Mouse (Mus musculus): ENCODE data around the gene Myo1d.

Gene Myo1d

DNA sequence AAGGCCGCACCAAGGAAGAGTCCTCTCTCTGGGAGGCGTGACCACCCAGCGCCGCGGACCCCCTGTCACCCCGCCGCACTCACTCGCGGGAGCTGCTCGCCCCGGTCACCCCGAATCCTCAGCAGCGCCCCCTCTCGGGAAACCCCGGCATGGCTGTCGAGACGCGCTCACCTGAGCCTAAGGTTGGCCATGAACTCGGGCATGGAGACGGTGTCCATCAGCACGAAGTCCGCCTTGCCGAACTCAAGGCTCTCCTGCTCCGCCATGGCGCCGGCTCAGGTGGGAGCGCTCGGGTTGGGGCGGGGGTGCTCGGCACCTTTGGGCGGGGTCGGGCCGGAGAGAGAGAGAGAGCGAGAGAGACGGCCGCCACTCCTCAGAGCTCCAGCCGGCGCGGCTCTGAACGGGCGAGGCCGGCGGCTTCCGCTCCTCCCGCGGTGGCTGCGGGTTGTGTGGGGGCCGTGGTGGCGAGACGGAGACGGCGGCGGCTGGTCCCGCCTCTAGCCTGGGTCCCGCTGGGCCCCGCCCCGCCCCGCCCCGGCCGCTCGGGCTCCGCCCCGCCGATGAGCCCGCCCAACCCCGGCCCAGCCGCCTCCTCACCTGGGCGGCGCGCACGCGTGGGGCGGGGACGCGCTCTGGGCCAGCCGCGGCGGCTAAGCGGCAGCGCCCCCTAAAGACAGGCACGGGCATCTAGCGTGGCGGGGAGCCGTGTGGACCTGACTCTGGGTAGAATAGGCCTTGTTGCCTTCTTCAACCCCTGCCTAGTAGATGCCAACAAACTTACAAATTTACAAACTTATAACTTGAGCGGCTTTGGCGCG is at the start of gene Myo1d:
Gene Myo1d, minus strand, starts transcription at position 499 of the 818 bp plus-strand sequence.
- DNase-seq (ENCODE audit: low read depth): peak; percentile 91

DNA sequence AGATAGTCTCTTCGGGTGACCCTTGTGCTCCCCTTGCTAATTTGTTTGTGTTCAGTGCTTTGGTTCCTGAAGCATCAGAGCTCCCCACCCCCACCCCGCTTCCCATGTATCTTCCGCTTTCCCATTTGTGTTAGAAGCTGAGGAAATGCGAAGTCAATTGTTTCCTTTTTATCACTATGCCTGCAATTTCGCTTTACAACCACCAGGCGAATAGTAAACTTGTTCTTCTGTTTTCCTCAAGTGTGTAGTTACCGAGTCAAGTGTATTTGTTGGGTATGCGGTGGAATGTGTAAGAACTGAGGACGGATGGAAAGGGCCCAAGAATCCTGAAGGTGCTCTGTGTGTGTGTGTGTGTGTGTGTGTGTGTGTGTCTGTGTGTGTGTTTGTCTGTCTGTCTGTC is 42.0 kb upstream of the Myo1d start:
- DNase-seq (ENCODE audit: low read depth): no peak

DNA sequence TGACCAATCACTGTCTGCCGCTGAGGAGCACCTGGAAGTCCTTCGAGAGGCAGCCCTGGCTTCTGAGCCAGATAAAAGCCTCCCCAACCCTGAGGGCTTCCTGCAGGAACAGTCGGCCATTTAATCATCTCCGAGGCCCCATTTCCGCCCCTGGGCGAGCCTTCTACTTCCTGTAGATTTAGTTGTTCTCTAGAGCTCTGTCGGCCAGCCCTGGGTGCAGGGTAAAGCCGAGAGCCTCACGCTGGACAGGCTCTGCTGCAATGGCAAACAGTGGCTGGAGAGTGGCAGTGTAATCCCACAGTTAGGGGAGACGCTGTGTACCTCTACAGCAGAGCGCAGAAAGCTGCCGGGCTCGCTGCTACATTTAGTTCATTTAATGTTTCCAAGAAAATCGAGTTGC is 41.5 kb upstream of the Myo1d start:
- no peak for DNase-seq (ENCODE audit: low read depth)

DNA sequence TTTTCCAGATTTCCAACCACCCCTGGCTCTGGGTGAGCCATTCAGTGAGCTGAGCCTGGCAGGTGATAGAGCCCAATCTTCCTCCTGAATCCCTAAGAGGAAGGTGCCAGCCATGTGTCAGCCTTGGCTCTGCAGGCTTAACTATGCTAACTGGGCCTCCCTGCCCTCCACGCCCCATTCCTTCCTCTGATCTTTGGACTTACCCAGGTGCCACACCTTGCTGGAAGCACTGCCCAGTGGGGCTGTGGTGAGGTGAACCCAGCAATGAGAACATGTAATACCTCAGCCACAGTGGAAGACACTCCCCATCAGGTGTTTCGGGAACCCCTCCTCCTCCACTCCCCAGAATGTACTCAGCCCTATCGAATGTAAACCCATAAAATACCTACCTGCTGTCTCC is 40.3 kb upstream of the Myo1d start:
- DNase-seq (ENCODE audit: low read depth): no peak

DNA sequence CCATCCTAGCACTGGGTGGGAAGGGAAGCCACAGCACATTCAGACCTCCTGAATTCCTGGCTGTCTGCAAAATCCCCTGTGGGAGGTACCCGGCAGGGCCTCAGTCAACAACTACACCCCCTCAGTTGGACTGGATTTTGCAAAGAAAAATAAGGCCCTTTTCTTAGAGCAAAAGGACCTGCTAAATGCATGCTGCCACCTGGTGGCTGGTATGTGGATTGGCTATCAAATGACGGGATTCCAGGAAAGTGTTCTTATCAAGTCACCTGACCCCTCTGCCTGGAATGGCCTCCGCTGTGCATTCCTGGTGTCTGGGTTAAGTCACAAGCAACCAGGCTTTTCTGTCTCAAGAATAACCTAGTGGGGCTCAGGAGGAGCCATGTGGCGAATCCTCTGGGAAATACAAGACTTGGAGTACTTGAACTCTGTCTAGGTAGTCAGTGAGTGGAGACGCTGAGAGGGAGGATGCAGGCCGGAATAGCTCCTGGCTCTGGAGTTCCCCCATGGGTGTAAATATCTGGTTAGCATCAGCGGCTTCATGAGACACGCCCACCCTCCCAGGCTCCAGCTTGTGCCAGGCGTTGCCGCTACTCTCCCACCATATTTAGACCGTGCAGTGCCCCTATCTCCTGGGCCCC is 38.4 kb upstream of the Myo1d start:
- peak; percentile 70 for DNase-seq (ENCODE audit: low read depth)

DNA sequence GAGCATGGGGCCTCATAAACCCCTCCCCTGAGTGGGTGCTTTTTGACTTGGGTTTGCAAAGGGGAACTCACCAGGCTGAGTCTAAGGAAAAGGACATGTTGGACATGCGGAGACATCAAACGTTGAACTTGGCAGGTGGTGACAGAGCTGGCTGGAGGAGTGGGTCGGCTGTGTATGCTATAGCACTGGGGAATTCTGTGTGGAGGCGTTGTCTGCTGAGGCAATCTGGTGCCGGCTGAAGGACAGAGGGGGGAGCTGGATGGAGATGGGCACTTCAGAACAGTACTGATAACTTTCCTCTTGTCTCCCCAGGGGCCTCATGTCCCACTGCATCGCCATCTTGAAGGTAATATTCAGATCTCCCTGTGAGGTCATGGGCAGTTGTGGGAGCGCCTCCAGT is 35.5 kb upstream of the Myo1d start:
- no peak for DNase-seq (ENCODE audit: low read depth)

DNA sequence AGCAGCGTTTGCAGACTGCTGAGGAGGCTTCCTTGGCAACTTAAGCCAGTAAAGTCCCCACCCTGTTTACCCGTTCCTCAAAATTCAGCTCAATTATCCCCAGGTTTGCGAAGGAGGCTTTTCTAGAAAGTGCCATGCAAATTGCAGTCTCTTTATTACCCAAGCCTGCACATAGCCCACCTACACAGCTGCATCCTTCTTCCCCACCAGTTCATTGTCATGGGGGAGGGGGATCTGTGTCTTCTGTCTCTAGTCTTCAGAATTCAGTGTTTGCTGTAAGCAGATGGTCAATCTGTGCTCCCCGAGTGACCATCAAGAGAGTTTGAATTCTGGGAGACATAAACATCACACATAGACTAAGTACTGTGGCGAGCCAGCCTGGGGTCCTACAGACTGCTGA is 31.3 kb upstream of the Myo1d start:
- DNase-seq (ENCODE audit: low read depth): no peak

DNA sequence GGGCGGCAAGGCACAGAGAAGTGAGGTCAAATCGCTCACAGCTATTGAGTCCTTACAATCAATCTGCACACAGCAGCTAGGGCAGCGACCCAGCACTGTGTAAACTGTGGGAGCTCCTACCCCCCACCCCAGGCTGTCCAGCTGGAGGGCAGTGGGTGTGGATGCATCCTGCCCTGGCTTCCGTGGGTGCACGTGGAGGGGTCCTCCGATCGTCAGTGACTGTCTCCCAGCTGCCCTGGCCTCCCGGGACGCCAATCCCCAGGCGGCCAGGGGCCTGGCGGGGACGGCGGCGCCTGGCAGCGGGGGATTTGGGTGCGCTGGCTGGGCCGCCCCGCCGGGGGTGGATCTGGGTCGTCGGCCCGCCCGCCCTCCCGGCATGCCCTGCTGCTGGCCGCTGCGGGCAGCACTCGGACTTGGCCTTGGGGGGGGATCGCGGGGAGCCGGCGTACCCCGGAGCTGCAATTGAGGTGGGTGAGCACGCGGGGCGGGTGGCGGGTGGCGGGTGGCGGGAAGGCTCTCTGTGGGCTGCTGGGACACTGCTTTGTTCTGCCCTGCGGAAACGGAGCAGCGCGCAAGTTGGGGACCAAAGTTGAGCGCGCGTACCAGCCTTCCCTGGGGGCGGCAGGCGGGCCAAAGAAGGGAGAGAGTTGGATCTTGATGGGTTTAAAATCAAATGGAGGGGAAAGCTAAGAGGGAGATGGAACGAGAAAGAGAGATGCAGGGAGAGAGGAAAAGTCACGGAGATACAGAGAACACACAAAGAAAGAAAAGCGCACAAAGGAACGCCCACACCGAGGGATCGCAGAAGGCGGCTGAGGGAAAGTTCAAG is 30.4 kb upstream of the Myo1d start, which contains the start of gene Tmem98:
Gene Tmem98, plus strand, starts transcription at position 183 of the 829 bp plus-strand sequence.
- no peak for DNase-seq (ENCODE audit: low read depth)

DNA sequence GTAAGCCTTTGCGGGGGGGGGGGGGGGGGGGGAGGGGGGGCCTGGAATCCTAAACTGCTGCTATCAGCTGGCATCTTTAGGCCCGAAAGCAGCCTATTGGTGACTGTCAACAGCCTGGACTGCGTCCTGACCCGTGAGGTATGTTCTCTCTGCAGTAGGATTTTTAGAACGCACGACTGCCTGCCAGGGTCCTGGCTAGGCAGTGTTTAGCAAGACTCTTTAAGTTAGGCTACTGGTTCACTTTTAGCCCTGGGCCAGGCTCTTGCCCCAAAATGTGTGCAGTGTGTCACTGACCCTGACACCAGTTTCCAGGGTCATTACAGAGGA is 29.8 kb upstream of the Myo1d start:
- no peak for DNase-seq (ENCODE audit: low read depth)

DNA sequence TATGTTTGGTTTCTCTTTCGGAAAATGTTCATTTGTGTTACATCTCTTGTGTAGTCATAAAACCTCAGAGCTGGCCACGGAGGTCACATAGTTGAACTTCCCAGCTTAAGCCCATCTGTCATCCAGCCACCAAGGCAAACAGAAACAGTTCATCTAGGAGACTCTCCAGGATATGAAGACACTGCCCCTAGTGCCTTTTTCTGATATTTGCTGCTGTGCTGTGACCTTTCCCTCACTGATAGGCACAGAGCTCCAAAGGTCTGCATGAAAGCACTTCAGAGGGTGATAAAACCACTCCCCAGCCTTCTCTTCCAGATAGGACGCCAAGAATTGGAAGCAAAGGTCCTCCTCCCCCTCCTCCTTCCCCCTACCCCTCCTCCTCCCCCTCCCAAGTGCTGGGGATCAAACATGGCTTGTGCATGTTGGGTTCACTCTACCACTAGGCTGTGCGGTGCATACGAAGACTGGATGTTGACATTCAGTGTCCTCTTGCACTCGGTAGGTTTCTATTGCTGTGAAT is 28.8 kb upstream of the Myo1d start:
- DNase-seq (ENCODE audit: low read depth): no peak

DNA sequence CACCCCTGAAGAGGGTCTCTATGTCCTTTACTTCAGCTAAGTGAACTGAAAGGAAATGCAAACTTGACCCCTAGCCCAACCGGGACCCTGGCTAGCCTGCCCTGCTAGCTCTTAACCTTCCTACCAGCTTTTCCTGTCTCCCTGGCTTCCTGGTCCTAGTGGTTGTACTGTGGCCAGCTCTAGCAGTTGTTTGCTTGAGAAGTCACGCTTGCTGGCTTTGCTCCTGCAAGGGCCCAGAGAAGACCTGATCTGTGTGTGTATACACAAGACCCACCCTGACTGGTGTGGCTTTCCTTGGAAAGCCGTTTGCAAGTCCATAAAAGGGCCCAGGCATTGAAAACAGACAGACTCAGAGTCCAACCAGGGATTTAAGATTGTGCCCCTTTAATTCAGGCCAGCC is 22.9 kb upstream of the Myo1d start:
- DNase-seq (ENCODE audit: low read depth): no peak

DNA sequence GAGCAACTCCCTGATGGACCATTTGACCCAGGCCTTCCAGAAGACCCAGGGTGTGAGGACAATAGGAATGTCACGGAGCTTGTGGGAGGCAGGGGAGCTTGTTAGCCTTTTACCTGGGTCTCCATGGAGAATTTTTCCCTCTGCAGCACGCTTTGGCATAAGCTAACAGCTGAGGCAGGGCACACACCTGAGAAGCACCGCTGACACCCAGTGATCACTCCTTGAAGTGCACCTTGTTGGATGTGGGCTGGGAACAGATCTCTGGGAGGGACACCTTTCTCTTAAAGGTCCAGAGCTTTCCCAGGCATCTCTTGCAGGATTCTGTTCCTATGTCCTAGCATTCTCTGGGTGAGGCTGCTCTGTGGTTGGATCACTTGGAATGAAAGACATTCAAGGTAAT is 20.2 kb upstream of the Myo1d start:
- peak; percentile 27 for DNase-seq (ENCODE audit: low read depth)

DNA sequence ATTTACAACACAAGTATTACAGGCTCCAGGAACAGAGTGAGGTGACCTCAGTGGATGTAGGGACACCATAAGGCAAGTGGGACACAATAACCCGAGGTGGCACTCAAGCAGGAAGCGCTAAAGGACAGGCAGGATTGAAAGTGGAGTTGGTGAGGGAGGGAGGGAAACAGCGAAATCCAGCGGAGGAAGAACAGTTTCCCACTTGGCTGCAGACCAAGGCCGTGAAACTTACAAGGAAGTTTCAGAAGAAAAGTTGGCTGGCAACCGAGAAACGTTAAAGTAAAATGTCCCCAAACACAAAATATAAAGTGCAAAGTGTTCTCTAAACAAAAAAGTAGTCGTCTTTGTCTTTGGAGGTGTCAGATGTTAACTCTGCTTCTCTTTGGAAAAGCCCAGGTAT is 15.6 kb upstream of the Myo1d start:
- no peak for DNase-seq (ENCODE audit: low read depth)

DNA sequence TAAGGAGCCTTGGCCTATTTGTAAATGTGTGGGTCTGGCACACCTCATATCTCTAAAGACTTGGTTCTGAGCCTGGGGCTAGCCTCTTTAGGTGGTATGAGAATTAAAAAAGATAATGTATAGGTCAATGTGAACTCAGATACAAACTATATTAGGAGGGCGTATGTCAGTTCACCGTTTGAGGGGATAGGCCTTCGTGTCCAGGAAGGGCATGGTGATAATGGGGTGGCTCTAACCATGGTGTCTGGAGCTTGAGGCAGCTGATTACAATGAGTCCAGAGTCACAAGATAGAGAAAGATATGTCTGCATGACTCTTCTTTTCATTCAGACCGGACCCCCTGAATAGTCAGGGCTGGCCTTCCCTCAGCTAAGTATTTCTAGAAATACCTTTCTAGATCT is 14.5 kb upstream of the Myo1d start:
- DNase-seq (ENCODE audit: low read depth): no peak

DNA sequence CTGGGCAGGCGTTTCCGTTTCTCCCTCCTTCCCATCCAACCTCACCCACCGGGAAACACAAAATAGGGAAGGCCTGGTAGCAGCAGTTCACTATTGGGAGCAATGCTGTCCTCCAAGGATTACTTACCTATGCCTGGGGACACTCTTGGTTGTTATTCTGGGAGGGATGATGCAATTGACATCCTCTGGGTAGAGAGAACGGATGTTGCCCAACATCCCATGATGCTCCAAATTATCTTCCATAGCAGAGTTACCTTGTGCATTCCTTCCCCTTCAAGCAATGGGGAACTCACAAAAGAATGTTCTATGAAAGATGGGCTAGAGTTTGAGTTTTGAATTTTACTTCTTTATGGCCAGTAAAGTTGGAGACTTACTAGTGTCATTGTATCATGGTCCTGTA is 13.6 kb upstream of the Myo1d start:
- no peak for DNase-seq (ENCODE audit: low read depth)

DNA sequence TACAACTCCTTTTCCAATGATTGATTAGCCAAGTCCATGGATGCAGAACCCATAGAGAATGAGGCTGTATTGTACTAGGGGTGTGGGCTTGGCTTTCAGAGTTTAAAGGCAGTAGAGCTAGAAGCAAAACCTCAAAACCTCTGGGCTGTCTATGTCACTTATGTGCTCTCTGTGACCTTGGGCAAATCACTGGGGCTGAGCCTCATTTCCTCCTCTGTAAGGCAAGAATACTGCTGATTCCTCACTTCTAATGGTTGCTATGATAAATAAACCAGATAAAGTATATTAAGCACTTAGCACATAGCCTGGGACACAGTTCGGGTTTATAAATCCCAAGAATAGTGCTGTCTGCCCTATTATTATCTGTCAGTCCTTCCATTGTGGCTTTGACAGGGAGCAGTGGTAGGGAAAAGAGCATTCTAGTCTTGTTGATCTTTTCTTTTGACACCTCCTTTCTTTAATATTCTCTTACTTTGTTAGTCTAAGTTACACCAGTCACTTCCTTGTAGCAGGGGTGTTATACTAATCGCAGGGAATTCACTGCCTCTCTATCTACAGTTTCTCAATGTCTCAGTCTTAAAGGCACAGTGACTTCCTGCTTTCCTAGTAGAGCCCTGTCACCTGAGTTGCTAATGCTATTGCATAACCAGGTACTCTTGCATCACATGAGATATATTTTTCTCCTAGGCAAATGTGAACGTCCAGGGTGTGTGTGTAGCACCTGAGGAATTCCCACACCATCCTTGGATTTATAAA is 12.0 kb upstream of the Myo1d start:
- no peak for DNase-seq (ENCODE audit: low read depth)

DNA sequence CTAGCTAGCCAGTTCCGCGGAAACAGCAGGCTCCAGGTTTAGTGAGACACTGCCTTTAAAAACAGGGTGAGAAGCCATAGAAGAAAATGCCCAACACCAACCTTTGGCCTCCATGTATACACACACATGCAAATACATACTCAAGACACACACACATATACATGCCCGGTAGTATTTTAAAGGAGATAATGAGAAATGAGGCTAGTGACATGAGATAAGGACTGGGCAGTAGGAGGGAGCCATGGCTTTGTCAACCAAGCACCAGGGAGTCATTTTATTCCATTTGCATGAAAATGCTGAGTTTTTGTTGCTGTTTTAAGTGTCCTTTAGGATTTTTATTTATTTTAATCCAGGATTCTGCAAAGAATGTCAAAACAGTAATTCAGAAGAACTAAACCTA is 10.6 kb upstream of the Myo1d start:
- DNase-seq (ENCODE audit: low read depth): no peak

DNA sequence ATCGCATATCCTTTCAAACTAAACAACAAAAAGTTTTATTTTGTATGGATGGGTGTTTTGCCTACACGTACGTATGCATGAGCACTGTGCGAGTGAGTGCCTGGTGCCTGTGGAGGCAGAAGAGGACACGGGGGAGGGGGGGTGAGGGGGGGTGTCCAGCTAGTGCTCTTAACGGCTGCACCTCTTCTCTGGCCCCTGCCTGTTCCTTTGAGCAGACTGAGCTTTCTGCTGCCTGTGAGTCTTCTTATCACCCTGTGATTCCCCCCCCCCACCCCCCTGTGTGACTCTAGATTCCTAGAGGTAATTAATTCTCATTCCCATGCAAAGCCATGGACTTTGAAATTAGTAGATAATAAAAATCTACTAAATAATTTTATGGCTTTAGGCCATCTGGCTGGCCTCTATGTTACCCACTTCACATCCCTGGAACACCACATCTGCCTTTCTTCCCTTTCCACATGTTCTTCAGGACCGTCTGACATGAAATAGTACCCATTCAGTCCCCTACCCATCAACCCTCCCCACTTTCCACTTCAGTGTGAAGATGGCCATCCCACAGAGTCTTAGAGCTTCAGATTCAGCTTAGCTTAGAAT is 9.9 kb upstream of the Myo1d start:
- no peak for DNase-seq (ENCODE audit: low read depth)

DNA sequence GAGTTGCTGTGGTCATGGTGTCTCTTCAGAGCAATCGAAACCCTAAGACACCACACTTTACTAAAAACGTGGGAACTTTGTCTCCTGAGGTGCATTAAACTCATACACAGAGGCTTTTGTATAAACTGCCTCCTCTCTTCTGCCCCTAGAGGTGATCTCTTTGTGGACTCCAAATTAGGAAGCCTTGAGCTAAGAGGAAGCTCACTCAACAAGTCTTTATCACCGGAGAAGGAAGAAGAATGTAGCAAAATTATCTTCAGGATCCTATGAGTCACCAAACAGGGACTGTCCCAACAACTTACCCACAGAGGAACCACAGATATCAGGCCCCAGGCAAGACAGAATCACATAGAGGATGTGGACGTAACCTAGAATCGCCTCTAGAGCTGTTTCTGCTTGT is 5.8 kb upstream of the Myo1d start:
- DNase-seq (ENCODE audit: low read depth): peak; percentile 64

DNA sequence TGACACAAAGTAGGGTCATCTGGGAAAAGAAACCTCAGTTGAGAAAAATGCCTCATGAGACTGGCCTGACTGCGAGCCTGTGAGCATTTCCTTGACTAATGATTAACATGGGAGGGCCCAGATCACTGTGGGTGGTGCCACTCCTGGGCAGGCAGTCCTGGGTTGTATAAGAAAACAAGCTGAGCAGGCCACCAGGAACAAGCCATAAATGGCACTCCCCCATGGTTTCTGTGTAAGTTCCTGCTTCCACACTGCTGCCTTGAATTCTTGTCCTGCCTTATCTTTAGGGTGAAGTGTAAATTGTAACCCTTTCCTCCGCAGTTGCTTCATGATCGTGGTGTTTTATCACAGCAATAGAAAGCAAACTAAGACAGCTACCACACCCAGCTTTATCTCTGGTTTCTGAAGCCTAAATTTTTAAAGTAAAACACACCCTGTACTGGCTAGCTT is 4.5 kb upstream of the Myo1d start:
- no peak for DNase-seq (ENCODE audit: low read depth)

DNA sequence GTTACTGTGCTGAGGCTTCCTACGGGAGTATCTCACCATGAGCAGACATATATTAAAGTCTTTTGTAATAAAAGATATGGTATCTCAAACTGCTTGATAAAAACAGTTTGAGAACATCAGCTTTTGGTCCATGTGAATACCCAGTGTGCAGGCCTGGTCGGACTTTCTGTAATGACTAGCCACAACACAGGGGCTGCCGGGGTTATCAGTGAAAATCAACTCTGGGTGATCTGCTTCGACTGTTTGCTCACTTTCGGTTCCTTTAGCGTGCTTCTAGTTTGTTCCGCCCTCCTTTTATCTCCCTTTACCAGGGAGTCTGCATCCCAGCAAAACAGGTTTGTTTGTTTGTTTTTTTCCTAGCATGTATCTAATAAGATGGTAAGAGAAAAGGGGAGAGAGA is 3.6 kb upstream of the Myo1d start:
- peak; percentile 13 for DNase-seq (ENCODE audit: low read depth)

DNA sequence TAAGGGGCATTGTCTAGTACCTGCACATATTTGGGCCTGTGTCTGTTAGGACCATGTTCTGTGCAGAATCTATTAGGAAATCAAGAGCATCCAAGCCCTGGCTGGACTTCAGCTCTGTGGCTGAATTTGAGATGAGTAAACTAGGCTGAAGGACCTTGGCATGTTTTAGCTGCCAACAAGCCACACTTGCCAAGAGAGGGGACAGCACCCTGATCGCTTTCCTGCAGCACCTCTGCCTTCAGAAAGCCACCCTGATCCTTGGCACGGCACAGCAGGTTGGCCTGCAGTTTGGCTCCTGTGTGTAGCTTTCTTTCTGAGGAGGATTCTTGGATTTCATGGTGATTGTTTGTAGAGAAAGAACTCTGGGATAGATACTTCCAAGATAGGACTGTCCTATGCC is 1.7 kb upstream of the Myo1d start:
- DNase-seq (ENCODE audit: low read depth): no peak
